Mouse (Mus musculus): ENCODE results near the gene Itgb3bp.

The Itgb3bp gene

DNA sequence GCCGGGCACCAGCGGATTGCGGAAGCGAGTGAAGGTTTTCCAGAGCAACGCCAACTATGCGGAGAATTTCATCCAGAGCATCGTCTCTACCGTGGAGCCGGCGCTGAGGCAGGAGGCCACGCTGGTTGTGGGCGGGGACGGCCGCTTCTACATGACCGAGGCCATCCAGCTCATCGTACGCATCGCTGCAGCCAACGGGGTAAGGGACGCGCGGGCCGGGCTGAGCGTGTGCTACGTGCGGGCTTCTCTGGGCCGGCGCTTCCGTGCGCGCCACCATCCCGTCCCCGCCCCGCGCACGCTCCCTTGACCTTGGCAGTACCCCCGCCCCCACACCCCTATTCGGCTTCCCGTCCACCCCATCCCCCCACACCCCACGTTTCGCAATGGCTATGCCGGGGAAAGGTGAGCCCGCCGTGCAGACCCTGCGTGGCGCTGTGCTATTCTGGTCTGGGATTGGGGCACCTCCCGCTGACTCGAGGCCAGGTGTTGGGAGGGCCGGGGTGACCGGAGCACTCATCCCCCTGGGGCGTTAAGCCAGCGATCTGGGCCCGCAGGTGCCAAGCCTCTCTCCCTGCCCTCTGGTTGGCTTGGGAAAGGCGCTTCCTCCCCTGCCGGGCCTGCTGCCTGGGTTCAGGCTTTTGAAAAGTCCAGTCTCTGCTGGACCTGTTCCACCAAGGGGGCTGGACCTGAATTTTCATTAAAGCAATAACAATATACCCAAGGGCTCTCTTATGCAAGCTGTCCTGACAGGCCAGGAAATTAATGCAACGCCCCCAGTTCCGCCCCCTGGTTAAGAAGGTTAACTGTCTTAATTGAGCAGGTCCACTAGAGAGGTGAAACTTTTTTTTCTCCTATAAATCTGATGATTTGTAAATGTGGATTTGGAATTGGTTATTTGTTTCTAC lies at the start of gene Itgb3bp:
TSS of gene Itgb3bp (minus strand) at position 201 of the 905 bp plus-strand sequence.
- DNase-seq (ENCODE audit: low read depth), result peak; percentile 38

DNA sequence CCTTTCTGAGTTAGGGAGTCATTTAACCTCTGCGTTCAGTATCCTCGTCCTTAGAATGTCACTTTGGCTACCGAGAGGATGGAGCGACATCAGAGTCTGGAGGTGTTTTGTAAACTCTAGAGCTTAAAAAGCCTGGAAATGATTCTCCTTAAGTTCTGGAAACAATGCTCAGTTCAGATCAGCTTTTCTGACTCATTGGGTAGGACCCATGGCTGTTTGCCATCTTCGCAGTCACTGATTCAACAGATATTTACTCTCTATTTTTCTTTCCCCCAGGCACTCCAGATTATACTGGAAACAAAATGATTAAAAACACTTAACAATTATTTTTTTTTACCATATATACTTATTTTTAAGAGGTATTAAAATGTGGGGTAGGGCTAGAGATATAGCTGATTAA lies 49.7 kb upstream of the Itgb3bp start:
- no peak for DNase-seq (ENCODE audit: low read depth)

DNA sequence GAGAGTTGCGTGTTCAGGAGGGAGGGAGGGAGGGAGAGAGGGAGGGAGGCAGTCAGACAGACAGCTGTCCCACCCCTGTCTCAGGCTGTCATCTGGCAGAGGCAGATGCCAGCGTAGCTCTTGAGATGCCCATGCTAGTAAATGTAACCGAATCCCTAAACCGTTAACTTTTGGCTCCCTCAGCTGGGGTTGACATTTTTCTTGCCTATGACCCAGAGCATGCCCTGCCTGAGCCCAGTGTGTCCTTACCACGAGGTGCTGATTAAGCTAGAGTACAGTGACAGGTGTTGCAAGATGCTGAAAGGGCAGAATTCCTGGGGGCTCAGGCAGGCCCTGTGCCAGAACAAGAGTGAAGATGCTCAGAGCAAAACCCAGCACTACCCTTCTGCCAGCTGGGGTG lies 44.8 kb upstream of the Itgb3bp start:
- DNase-seq (ENCODE audit: low read depth), result no peak

DNA sequence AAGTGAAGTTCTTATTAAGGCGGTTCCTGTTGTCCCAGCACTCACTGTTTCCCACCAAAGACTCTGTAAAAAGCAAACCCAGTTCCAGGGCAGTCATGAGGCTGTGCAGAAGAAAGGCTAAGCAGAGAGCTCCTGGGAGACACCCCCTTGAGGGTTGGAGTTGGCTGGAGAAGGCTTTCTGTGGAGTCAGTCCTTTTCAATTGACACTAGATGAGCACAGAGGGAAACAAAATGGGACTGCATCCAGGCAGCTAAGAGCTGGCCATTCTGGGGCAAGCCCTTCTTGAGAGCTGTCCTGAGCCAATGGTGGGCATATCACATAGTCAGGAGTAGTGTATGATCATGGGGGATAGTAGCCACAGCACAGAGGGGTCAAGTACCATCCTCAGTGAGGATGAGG lies 44.3 kb upstream of the Itgb3bp start:
- DNase-seq (ENCODE audit: low read depth), result no peak

DNA sequence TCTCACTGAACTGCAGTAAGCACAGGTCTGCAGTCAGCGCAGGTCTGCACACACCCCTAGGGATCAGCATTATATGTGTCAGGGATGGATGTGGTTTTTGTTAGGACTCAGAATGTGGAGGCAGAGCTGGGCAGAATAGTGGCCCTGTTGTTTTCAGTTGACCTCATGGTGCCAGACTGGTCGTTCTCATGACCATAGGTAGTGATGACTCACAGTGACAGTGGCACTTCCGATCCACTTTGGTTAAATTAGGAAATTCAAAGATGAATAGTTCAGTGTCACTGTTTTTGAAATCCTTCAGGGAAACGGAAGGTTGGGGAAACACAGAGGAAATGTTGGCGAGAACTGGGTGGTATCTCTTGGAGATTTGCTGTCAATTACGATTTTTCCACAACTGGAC lies 43.3 kb upstream of the Itgb3bp start:
- no peak for DNase-seq (ENCODE audit: low read depth)

DNA sequence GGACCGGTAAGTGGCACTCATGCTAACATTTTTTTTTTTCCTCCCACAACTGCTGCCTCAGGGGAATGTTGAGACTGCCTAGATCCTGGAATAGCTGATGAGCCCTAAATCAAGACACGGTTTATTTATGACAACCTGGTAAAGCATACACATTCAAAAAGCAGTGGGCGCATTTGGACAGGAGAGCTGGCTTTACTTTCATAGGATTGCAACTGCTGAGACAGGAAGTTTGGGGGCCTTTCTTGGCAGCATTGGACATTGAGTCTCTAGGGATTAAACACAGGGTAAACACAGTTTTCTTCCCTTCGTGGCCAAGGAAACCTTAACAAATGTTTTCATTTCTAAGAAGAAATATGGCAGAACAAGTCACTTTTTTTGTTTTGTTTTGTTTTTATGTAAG lies 40.5 kb upstream of the Itgb3bp start:
- no peak for DNase-seq (ENCODE audit: low read depth)

DNA sequence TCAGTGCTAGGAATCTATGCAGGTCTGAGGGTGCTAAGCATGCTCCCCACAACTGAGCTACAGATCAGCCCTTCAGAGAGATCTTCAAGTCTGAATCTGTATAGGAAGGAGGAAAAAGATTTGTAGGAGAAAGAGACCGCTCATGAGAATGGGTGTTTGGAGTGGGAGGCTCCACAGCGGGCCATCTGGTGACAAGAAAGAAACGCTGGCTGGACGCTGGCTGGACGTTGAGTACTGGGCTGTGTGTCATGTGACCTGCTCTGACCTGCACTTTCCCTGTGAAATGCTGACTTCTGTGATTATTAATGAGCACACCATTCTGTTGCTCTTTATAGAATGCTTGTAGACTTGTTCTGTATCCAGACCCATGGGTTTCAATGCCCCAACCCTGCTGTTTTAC lies 39.7 kb upstream of the Itgb3bp start:
- DNase-seq (ENCODE audit: low read depth), result no peak

DNA sequence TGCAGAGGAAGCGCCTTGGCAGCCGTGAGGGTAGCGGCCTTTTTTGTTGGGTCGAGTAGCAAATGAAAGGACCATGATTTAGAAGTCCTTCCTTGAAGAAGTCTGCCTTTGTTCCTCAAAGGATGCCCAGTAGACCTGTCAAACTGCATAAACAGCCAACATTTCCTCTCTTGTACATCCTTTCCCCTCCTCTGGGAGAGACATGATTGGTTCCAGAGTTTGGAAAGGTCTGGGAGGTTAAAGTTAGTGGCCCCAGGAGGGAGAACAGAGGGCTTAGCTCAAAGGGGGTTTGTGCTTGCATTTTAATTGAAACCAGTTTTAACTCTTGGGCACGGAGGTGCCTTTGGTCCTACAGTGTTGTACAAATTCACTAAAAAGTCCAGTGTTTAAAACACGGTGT lies 36.9 kb upstream of the Itgb3bp start:
- no peak for DNase-seq (ENCODE audit: low read depth)

DNA sequence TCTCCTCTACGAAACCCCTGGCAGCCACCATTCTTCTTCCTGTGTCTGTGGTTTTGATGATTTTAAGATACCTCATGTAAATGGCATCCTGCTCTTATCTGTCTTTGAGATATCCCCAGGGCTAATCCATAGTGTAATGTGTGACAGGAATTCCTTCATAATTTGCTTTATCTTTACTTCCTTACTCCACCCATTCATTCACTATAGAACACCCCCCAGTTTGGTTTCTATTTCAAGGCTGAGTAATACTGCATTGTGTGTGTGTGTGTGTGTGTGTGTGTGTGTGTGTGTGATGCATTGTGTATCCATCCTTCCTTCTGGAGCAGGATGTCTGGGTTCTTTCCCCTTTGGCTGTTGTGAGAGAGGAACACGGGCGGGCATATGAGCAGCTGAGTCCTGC lies 29.7 kb upstream of the Itgb3bp start:
- no peak for DNase-seq (ENCODE audit: low read depth)

DNA sequence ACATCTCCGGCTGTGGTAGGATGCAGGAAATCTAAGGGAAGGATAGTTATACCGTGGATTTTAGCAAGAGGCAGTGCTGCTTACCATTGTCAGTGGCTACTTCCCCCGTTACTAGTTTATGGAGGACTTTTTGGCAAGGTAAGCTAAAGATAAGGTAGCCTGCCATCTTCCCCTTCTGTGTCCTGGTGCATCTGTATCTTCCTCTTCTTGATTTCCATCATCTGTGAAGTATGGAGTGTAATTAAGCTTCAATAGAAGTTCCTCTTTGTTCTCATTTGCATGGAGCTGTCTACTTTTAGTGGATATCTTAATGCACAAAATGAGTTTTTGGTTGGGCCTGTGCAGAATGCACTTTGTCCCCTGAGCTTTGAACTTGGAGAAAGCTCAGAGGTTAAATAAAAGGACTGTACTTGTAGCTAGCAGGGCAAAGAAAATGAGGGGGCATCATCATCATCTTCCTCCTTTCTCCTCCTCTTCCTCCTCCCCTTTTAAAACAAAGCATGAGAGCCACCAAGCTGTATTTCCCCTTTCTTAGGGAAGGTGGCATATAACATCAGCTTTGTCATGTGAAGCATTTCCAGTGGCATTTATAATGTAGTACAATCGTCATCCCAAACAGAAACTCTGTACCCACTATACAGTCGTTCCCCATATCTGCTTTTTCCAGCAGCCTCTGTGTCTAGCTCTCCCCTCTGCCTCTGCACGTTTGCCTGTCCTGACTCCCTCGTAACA lies 28.6 kb upstream of the Itgb3bp start:
- no peak for DNase-seq (ENCODE audit: low read depth)

DNA sequence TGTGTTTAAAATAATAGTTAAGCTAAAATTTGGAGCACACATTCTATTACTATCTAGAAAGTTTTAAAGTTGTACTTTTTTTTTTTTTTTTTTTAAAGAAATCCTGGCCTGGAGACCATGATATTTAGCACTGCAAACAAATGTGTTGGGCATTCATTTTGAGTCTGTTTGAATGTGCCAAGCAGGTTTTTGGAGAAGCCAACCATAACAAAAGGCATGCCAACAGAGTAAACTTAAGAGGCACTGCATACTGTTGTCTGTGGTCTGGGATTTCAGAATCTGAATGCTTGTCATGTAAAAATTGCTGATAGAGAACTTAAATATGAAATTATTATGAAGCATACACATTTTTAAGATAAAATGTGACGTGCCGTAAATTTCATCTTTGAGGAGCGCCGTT lies 27.6 kb upstream of the Itgb3bp start:
- no peak for DNase-seq (ENCODE audit: low read depth)

DNA sequence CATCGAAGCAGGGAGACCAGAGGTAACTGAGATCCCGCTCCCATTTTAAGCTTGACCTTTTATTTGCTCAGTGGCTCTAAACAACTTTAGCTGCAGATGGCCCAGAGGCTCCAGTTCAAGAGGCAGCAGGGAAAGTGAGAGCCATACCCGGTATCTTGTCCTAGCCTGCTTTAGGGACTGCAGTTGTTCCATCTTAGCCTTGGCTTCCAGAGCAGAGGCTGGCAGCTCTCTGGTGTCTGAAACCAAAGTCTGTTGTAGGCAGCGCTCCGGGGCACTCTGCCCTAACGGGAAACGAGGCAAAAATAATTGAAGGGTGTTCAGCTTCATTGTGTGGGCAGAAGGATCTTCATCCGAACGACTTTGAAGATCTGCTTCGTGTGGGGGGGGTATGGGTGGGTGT lies 25.8 kb upstream of the Itgb3bp start:
- no peak for DNase-seq (ENCODE audit: low read depth)

DNA sequence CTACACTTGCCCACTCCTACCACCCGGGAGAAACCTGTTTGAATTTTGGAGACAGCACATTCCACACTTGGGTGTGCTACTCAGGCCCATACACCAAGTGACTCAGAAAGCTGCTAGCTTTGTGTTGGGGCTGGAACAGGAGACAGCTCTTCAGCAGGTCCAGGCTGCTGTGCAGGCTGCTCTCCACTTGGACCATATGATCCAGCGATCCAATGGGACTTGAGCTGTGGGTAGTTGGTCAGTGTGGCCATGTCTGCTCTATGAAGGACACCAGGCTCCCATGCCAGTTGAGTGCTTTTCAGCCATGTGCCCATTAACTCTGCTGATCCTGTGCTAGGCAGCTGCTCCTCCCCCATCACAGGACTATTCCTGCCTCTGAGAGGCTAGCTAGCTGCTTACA lies 24.3 kb upstream of the Itgb3bp start:
- no peak for DNase-seq (ENCODE audit: low read depth)

DNA sequence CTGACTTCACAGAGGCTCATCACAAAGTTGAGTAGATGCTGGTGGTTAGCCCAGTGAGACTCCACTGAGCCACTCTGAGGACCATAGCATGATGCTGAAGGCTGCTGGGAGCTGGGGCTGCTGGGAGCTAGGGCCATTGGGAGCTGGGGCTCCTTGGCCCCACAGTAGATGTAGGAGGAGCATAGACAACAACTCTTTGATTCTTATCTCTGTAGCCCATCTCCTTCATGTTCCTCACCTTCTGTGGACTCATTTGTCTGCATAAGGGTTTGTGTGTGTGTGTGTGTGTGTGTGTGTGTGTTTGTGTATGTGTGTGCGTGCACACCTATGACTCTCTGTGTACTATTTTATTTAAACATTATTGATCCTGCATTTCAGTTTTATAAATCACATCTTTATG lies 18.3 kb upstream of the Itgb3bp start:
- no peak for DNase-seq (ENCODE audit: low read depth)

DNA sequence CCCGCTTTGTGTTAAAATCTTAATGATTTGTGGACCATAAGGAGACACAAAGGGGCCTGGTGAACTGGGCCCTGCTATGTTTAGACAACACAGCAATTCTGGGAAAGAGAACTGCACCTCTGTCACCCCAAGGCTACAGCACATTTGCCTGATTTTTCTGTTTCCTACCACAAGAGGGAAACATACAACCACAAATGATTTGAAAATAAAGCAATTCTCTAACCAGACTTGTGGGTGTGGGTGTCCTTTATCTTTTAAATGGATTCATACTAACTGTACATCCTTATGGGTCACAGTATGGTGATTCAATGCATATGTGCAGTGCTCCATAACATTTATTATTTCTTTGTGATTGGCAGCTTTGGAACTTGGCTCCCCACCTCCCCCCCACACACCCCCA lies 17.6 kb upstream of the Itgb3bp start:
- DNase-seq (ENCODE audit: low read depth), result no peak

DNA sequence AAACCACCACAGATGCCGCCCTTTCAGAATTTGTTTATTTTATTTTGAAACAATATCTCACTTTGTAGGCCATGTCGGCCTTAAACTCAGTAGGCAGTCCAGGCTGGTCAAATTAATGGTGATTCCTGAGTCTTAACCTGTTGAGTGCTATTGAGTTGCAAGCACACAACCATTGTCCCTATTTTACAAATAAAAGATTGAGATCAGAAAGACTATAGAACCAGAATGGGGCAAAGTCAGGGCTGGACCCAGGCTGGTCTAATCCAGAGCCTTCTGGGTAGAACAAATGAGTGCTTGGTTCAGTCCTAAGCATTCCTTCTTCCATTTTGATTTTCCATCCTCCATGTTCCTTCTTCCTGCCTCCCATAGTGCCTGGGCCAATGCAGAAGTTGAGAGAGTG lies 16.9 kb upstream of the Itgb3bp start:
- no peak for DNase-seq (ENCODE audit: low read depth)

DNA sequence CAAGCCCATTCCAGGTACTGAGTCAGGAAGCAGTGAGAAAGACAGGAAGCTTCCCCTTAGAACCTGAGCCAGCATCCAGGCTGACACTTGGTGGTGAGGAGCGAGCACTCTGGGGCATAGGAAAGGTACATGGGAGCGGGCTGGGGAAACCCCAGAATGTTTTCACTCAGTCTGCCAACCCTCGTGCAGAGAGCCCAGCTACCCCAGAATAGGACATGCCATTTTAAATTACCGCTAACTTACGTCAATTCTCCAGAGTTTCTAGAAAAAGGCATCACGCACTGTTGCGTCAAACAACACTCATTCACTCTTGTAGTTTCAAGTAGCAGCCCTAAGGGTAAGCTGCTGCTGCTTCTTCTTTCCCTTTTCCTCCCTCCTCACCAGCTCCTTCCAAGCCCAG lies 15.4 kb upstream of the Itgb3bp start:
- DNase-seq (ENCODE audit: low read depth), result no peak

DNA sequence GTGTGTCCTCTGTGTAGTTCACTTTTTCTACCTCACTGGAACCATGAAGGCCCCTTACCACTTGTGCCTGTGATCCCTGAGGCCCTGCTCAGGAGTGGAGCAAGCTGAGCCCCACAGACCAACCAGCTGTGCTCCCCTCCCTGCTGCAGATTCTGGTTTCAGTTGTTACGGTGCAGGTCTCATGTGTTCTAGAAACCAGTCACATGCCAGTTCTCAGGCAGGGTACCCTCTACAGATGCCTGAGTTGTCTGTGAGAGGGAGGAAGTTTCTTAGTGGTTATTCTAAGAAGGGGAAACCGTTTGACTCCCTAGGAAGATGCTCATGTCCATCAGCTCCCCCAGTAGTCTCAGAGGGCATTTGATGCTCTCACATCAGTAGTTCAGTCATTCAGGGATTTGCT lies 15.0 kb upstream of the Itgb3bp start:
- DNase-seq (ENCODE audit: low read depth), result no peak

DNA sequence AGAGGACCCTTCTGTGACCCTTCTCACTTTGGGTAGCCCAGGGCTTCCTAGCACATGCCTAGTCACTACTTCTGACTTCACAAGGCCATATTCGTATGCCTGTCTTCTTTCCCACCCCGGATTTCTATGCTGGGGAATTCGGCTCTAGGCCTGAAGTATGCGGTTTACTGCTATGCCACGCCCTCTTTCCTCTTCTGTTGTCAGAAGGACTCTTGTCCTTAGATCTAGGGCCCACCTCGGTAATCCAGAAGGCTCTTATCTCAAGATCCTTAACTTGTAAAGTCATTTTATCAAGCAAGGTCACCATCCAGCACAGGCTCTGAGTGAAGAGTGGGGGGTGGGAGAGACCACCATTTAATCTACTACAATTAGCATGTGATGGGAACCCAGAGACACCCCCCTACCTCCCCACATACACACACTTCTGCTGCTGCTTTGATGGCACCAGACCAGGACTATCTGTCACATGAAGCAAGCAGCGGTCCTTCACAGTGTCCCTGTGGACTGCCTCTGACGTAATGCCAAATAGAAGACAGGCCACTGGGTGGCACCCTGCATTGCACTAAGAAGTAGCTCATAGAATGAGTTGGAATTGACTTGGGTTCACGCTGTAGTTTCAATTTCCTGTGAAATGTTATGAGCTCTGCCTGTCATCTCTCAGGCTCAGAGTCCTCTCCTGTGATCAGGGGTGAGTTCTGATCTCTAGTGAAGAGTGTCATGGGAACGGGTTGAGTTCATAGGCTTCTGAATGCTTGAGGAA lies 12.2 kb upstream of the Itgb3bp start:
- DNase-seq (ENCODE audit: low read depth), result no peak

DNA sequence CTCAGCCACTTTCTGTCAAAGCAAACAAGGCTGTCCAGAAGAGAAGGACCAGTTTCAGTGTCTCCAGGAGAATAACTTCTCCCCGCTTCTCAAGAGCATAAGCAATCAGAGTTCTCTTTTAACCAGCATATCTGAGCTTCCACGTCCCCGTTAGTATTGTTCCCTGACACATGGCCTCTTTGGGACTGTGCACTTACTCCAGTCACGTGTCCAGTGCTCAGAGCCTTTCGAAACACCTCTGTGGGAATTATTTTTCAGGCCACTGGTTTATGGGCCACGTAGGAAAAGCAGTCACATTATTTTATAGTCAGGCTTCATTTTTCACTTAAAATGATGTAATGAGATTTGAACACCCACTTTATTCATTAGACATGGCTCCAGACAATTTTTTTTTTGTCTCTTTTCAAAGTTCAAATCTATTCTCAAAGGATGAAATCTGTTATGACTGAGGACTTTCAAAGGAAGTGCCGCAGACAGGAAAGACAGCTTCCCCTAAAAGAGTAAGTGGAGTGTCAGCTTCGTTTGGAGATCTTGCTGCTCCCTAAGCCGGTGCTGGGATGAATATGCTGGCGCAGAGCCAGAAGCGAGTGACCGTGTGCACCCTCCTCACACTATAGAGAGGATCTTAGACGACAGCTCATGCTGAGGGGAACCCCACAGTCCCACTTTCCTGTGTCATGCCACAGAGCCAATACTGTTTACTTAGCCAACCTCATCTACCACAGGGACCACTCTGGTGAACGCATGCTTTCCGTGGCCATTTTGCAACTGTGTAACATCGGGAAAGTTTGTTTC lies 10.3 kb upstream of the Itgb3bp start:
- no peak for DNase-seq (ENCODE audit: low read depth)

DNA sequence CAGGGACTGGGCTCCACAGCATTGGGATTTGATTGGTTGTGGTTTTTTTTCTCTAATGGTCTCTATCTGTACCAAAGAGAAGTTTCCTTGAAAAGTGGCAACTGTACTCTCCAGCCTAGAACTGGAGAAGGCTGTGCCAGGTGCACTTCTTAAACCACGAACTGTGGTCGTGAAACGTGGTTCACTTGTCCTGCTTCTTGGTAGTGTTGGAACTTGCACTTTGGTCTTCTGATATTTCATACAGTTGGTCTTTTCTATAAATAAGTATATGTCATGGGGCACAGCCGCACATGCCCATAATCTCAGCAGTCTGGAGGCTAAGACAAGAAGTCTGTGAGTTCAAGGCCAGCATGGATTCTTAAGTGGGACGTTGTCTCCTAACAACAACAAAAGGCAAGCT lies 6.7 kb upstream of the Itgb3bp start:
- no peak for DNase-seq (ENCODE audit: low read depth)

DNA sequence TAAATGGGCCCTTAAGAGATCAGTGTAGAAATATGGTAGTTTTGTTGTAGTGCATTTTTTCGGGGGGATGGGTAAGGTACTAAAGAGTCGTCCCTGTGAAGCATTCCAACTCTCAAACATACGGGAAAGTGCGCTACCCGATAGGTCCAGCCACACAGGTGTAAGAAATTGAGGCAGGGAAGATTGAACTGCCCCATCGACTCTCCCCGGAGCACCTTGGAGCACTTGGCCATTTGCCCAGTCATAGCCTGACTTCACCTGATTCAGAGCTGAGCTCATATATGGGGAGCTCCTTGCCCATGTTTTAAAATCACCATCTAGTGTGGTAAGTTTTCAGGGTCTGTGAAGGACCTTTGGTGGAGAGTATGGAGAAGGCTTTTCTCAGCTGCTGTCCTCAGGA lies 5.2 kb upstream of the Itgb3bp start:
- no peak for DNase-seq (ENCODE audit: low read depth)

Measured in c-Kit-positive CD71-positive TER-119-negative erythroid progenitor cells, embryonic 14.5 days (primary cell).